Mouse (Mus musculus) adrenal gland, adult 18-20 months (tissue): ENCODE measurements around the gene Tmem248. TPM values are rescaled to one million over a fixed set of nuclear protein-coding genes. Genes with fewer than 3 reads are reported as not detected.
"Not testable (repeated sequence)": the region's sequence is repeated elsewhere in the genome, so short reads cannot be mapped to it uniquely, and the experiment has no call there.

Experiments used
- DNase-seq, 2 experiments: peaks; one replicate each; pipeline ENCODE4 v3.0.0; 2021 to 2022; ENCODE audit warnings: low spot score in 2 of 2
- total RNA-seq, 2 experiments: library from RNA; stranded (reverse); gene quantifications; 1 replicate in 1 of 2; 2 replicates in 1 of 2; pipeline ENCODE4 v1.2.3; 2021

Gene Tmem248
- total RNA-seq, 2 experiments from 2014 or later: 57.9 to 75.8 TPM

DNA sequence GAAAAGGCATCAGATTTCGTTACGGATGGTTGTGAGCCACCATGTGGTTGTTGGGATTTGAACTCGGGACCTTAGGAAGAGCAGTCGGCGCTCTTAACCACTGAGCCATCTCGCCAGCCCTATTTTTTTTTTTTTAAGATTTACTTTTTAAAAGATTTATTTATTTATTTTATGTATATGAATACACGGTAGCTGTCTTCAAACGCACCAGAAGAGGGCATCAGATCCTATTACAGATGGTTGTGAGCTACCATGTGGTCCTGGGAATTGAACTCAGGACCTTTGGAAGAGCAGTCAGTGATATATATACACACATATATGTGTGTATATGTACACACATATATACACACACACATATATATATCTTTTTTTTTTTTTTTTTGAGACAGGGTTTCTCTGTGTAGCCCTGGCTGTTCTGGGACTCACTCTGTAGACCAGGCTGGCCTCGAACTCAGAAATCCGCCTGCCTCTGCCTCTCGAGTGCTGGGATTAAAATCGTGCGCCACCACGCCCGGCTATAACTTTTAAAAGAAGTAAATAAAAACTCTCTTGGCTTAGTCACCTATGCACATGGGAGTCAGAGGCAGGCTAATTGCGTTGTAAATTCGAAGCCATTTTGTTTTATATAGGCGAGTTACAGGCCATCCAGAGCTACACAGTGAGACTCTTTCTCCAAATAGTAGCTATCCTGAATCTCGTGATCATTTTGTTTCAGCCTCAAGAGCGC lies 39.1 kb downstream of the Tmem248 start:
- DNase-seq: not testable (repeated sequence)

- DNase-seq: peak; percentile 80 to 84
Measured at GRCm38 (mm10) chr5:130256678-130257271, 39.9 kb downstream of the Tmem248 start.

DNA sequence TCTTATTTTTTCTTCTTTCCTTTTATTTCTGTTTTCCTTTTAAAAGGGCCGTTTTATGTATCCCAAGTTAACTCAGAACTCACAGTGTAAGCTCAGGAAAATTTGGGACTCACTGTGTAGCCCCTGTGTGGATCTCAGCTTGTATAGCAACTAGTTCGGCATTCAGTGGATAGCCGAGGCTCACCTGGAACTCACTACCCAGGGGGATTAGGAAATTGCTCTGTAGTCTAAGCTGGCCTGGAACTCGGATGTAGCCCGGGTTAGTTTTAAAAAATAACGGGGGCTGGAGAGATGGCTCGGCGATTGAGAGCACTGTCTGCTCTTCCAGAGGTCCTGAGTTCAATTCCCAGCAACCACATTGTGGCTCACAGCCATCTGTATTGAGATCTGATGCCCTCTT lies 40.4 kb downstream of the Tmem248 start:
- DNase-seq: no peak

GRCm38 (mm10) chr5:130263454-130263853 lies 46.6 kb downstream of the Tmem248 start:
- no peak for DNase-seq

GRCm38 (mm10) chr5:130264433-130265005 lies 47.6 kb downstream of the Tmem248 start:
- DNase-seq: no peak

GRCm38 (mm10) chr5:130266651-130267050 lies 49.8 kb downstream of the Tmem248 start:
- DNase-seq: peak in 1 of 2 experiments; percentile 56

- peak in 1 of 2 experiments; percentile 35 for DNase-seq
Measured at GRCm38 (mm10) chr5:130267316-130267715, 50.4 kb downstream of the Tmem248 start.

DNA sequence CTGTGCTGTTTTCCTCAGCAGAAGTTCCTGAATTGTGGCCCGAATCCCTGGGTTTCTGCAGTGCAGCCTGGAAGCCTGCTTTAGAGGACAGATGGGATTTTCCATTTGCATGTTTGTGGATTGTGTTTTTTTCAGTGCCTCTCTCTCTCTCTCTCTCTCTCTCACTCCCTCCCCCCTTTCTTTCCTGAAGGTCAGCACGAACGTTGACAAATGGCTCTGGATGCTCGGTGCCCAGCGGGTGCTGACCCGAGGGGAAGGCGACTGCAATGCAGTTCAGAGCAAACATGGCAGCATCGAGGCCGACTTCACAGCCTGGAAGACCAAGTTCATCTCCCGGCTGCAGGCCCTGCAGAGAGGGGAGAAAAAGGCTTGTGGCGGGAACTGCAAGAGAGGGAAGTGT lies 52.1 kb downstream of the Tmem248 start:
- DNase-seq: peak; percentile 33 to 40

DNA sequence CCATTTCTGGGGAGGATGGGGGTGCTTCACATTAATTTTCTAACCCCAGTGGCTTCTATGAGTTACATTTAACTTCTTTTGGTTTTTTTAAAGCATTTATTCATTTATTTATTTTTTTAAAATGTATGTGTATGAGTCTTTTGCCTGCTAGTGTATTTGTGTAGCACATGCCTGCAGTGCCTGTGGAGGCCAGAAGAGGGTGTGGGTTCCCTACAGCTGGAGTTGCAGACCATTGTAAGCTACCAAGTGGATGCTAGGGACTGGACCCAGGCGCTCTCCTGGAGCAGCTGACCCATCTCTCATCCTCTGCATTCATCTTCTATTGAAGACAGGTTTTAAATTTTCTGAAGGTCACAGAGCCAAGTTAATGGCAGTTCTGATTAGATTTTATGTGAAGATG lies 55.5 kb downstream of the Tmem248 start:
- DNase-seq: no peak

DNA sequence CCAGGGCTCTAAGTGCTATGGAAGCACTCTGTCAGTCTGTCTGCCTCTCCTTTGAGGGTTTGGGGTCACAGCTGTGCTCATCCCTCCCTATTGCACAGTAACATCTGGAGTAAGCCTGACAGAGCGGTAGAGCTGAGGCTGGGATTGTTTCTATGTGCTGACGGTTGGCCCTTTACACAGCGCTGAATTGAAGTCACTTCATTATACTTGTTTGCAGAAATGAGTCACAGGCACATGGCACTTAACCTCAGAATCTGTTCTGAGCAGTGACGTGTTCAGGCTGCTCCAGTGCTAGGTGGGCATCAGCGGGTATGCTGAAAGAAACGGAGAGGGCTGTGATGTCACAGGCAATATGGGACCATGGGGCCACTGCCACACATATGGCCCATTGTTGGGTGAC lies 56.2 kb downstream of the Tmem248 start:
- no peak for DNase-seq

- no peak for DNase-seq
Measured at GRCm38 (mm10) chr5:130275509-130275908, 58.6 kb downstream of the Tmem248 start.

DNA sequence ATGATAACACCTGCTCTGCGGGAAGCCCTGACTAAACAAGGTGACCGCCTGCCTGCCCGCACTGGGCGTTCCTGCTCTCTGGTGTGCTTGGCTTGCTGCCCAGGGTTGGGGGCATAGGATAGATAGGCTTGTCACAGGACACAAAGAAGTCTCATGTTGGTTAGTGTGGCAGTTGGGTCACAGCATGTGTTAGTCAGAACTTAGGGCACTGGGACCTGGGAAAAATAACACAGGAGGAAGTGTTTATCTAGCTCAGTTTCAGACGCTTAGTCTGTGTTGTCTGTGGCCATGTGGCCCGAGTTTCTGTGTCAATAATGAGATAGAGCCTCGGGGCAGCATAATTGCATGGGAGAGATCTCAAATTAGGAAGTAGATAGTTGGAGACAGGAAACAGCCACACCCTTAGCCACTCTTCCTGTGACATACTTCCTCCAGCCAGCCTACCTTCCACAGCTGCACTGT lies 61.2 kb downstream of the Tmem248 start:
- DNase-seq: no peak

- no peak for DNase-seq
Measured at GRCm38 (mm10) chr5:130283079-130283732, 66.3 kb downstream of the Tmem248 start.

DNA sequence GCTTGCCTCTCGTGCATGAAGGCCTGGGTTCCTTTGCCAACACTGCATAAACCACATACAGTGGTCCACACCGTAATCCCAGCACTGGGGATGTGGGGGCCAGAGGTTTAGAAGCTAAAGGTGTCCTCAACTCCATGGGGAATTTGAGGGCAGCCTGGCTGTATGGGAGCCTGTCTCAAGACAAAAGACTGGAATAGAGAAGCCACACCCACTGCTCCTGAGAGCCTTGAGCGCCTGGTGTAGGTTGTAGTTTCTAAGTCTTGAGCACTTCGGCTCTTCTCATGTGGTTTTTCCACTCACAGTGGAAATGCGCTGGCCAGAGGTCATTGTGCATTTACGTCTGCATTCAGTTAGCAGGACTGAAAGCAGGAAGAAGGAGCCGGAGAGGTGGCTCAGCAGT lies 71.2 kb downstream of the Tmem248 start:
- no peak for DNase-seq

- no peak for DNase-seq
Measured at GRCm38 (mm10) chr5:130290242-130290641, 73.4 kb downstream of the Tmem248 start.

- no peak for DNase-seq
Measured at GRCm38 (mm10) chr5:130290775-130291174, 73.9 kb downstream of the Tmem248 start.

DNA sequence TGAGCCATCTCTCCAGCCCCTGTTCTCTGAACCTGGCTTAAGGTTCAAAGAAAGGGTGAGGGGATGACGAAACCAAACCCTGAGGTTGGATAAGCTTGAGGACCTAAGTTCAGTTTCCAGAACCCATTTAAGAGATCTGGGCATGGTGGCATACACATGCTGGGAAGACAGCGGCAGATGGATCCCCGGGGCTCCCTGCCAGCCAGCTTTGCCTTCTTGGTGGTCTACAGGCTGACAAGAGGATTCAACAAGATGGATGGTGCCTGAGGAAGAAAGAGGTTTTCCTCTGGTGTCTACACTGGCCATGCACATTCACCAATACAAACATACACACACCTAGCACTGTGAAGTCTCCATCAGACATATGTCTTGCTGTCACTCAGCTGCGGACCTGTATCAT lies 76.1 kb downstream of the Tmem248 start:
- no peak for DNase-seq

Other genes starting within 250 kb of the Tmem248 start
- 10 to 100 TPM; 48.8 to 52.0 TPM for gene Gusb, start 214.0 kb upstream of the Tmem248 start, total RNA-seq
- 100 to 1,000 TPM in 1 of 2 experiments, 10 to 100 TPM in 1; 80.6 to 121 TPM for gene Asl, start 187.8 kb upstream of the Tmem248 start, total RNA-seq
- gene Crcp, start 187.8 kb upstream of the Tmem248 start, total RNA-seq: 10 to 100 TPM; 26.0 to 40.2 TPM
- gene Tpst1, start 143.8 kb upstream of the Tmem248 start, total RNA-seq: 10 to 100 TPM; 27.2 to 28.8 TPM
- gene Kctd7, start 72.2 kb upstream of the Tmem248 start, total RNA-seq: 10 to 100 TPM in 1 of 2 experiments, 1 to 10 TPM in 1; 9.7 to 10.3 TPM
- 10 to 100 TPM; 34.7 to 58.1 TPM for gene Rabgef1, start 45.3 kb upstream of the Tmem248 start, total RNA-seq
- gene Sbds, start 38.4 kb downstream of the Tmem248 start, total RNA-seq: 100 to 1,000 TPM; 119 to 126 TPM
- 10 to 100 TPM; 21.1 to 27.8 TPM for gene Tyw1, start 38.5 kb downstream of the Tmem248 start, total RNA-seq
- 10 to 100 TPM; 36.3 to 37.2 TPM for gene Caln1, start 152.4 kb downstream of the Tmem248 start, total RNA-seq
- not detected for gene A330070K13Rik, start 167.6 kb downstream of the Tmem248 start, total RNA-seq